ENCODE assay signal across 8 mouse cellular contexts in genomic region chr16:16559016-16559877, GRCm38 (mm10). TPM values are rescaled to one million over a fixed set of nuclear protein-coding genes. Genes with fewer than 3 reads are reported as not detected.
DNase-seq lines count a peak whose midpoint lies in the region; ATAC-seq and TF ChIP-seq lines count a peak whose summit lies in the region.

No protein-coding gene starts in this region.

- H3K36me3 ChIP-seq in heart, embryonic 10.5 days, result no peaks in the 10 kb centered on the region
- H3K36me3 ChIP-seq in hindbrain, embryonic 11.5 days (ENCODE audit: control insufficient read depth, insufficient read depth, low read length), result no peaks in the 10 kb centered on the region
- no peaks in the 10 kb centered on the region for H3K36me3 ChIP-seq in midbrain, embryonic 10.5 days

- H3K9me3 ChIP-seq in heart, embryonic 10.5 days, result no peaks in the 10 kb centered on the region
- H3K9me3 ChIP-seq in hindbrain, embryonic 11.5 days (ENCODE audit: control insufficient read depth, low read length), result no peaks in the 10 kb centered on the region
- H3K9me3 ChIP-seq in midbrain, embryonic 10.5 days (replicated peaks), result no peaks in the 10 kb centered on the region

- DNase-seq in heart, embryonic 10.5 days (ENCODE audit: low spot score), result no peak
- DNase-seq in heart, adult 18-20 months, result no peak
- DNase-seq in brain, embryonic 14.5 days (ENCODE audit: low read depth), result peak; percentile 84
- peak; percentile 59 for DNase-seq in hindbrain, embryonic 11.5 days (ENCODE audit: low spot score)
- DNase-seq in midbrain, embryonic 10.5 days (ENCODE audit: low spot score), result peak; percentile 29
- DNase-seq in c-Kit-positive CD71-positive TER-119-positive erythroid progenitor cells, embryonic 14.5 days (ENCODE audit: low spot score), result no peak
- DNase-seq in kidney, postnatal 25 days, result no peak

- H3K9ac ChIP-seq in hindbrain, embryonic 11.5 days (ENCODE audit: low read depth, low read length), result peak overlapping the region; percentile 64

- no peaks in the 10 kb centered on the region for H3K27me3 ChIP-seq in heart, embryonic 10.5 days (ENCODE audit: insufficient read depth, poor library complexity, severe bottlenecking)
- H3K27me3 ChIP-seq in hindbrain, embryonic 11.5 days (ENCODE audit: control insufficient read depth, insufficient read depth, low read length), result no peaks in the 10 kb centered on the region
- H3K27me3 ChIP-seq in midbrain, embryonic 10.5 days (ENCODE audit: low read depth, poor library complexity, severe bottlenecking), result peaks cover 56% of the 10 kb centered on the region

- peak; percentile 80 for ATAC-seq in hindbrain, embryonic 11.5 days (ENCODE audit: low FRiP score)
- no peak for ATAC-seq in activated CD4-positive, CD25-positive, alpha-beta regulatory T cell, adult 4 months

- peaks cover 12% of the 10 kb centered on the region; the same call in 1 of the 2 replicates for H3K4me1 ChIP-seq in heart, embryonic 10.5 days
- no peaks in the 10 kb centered on the region for H3K4me1 ChIP-seq in hindbrain, embryonic 11.5 days (replicated peaks; ENCODE audit: control insufficient read depth, insufficient read depth, low read length)
- peaks cover 35% of the 10 kb centered on the region for H3K4me1 ChIP-seq in midbrain, embryonic 10.5 days

- H3K4me3 ChIP-seq in heart, embryonic 10.5 days, result 0 out of 2 replicates have a peak overlapping the region, but pooled peaks have one; percentile 36
- peak overlapping the region; percentile 45 for H3K4me3 ChIP-seq in hindbrain, embryonic 11.5 days (ENCODE audit: low read depth, low read length)
- H3K4me3 ChIP-seq in midbrain, embryonic 10.5 days, result peak overlapping the region; percentile 53

- TF ChIP-seq CTCF in brain, embryonic 14.5 days (IDR thresholded peaks at IDR 0.05; ENCODE audit: borderline replicate concordance, extremely low read depth, insufficient read depth, insufficient read length), result no peak

- peak overlapping the region; percentile 45 for H3K4me2 ChIP-seq in hindbrain, embryonic 11.5 days (replicated peaks; ENCODE audit: low read depth, low read length)

- TF ChIP-seq POLR2A in brain, embryonic 14.5 days (IDR thresholded peaks at IDR 0.05; ENCODE audit: borderline replicate concordance, extremely low read depth, insufficient read depth, insufficient read length, poor library complexity, severe bottlenecking), result no peak

- H3K27ac ChIP-seq in heart, embryonic 10.5 days, result no peak overlapping the region
- peak overlapping the region; percentile 92 for H3K27ac ChIP-seq in hindbrain, embryonic 11.5 days (ENCODE audit: low read depth, low read length)
- peak overlapping the region; percentile 90 for H3K27ac ChIP-seq in midbrain, embryonic 10.5 days (replicated peaks)

- 64% methylated on average over 3 of the region's 3 CpGs for WGBS in heart, embryonic 10.5 days
- 17% methylated on average over 3 of the region's 3 CpGs for WGBS in hindbrain, embryonic 11.5 days
- WGBS in midbrain, embryonic 10.5 days, result 23% methylated on average over 3 of the region's 3 CpGs

RNA-seq across cellular contexts. Expression of gene Fgd4, which starts 41.1 kb away (rescaled TPM):
- 7.3 and 8.9 TPM in 2 replicates for polyA plus RNA-seq in heart, embryonic 10.5 days (2016; fragmentation: Nextera tagmentation; extraction: Ambion mirVana)
- total RNA-seq in heart, adult 18-20 months (2021), result 10 to 100 TPM; 39.7 to 46.7 TPM
- polyA plus RNA-seq in brain, embryonic 14.5 days (2012; rRNA removed), result 13.1 and 15.5 TPM in 2 replicates
- polyA plus RNA-seq in hindbrain, embryonic 11.5 days (2014; fragmentation: Nextera tagmentation; extraction: Ambion mirVana), result 22.3 and 32.9 TPM in 2 replicates
- 16.7 and 19.8 TPM in 2 replicates for polyA plus RNA-seq in midbrain, embryonic 10.5 days (2016; fragmentation: Nextera tagmentation; extraction: Ambion mirVana)
- polyA plus RNA-seq in activated CD4-positive, CD25-positive, alpha-beta regulatory T cell, adult 4 months (2017; shearing (Covaris generic)), result under 1 TPM in 1 of 2 experiments, not detected in 1; 0.24 TPM

Comparison
In these comparisons a context has a peak if more than half of its experiments do, and no peak if none do; other contexts are left out.
1. DNase-seq: peak in brain, embryonic 14.5 days (single experiment), hindbrain, embryonic 11.5 days (single experiment) and midbrain, embryonic 10.5 days (single experiment); none in heart, embryonic 10.5 days (single experiment), heart, adult 18-20 months (0 of 2), c-Kit-positive CD71-positive TER-119-positive erythroid progenitor cells, embryonic 14.5 days (single experiment) and kidney, postnatal 25 days (0 of 2).
2. Peak in every context shown above with its lines, with median percentiles within 50 percentile points of each other: H3K4me3 ChIP-seq.